Mouse (Mus musculus) left cerebral cortex, adult 11 months (tissue): ENCODE results near the gene Ranbp10.

Experiments
- DNase-seq: peaks from one replicate; pipeline ENCODE4 v3.0.0; 2022; ENCODE audit warnings: low spot score

Ranbp10 gene

GRCm38 (mm10) chr8:105788241-105788640, 38.9 kb downstream of the Ranbp10 start:
- DNase-seq: no peak

DNA sequence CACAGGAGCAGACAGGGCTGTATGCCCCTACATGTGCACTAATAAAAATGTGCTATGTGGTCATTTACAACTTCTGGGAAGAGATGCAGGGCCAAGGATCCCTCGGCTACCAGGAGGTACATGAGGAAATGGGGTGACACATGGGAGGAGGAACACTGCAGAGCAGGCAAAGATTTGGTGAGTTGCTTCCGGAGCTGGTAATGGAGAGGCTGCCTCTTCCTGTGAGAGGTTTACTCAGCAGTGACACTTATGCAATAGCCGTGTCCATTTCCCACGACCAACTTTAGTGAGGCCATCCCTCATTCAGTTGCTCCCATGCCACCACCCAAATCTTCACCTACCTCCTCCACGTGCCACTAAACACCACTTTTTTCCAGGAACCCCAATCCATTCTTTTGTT, 46.9 kb downstream of the Ranbp10 start:
- no peak for DNase-seq

DNA sequence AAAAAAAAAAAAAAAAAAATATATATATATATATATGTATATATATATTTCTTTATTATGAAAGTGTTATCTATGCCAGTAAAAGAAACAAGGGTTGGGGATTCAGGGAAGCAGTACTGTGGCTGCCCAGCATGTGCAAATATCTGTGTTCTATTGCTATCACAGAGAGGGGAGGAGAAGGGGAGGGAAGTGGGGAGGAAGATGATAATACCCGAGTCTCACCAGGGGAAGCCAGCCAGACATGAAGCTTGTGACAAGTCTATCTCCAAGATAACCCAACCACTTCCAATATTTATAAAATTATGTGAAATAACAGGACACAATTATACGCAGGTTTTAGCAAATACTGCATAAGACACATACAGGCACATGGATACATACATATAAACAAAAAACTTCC, 49.3 kb downstream of the Ranbp10 start:
- no peak for DNase-seq

DNA sequence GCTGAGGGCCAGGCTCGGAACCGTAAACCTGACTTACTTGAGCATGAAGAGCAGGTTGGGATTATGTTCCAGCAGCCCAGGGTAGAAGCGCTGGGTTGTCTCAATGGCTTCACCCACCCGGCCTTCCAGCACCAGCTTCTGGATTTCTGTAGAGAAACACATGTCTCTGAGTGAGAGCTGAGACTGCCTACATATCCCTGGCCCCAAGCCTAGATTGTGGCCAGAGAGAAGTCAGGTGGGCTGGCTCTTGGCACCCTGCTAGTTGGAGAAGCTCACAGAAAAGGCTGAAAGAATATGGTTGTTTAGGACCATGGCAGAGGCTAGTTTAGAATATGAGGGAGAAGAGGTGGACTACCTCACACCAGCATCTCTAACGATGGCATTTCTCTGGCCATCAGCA, 52.7 kb downstream of the Ranbp10 start:
- peak; percentile 26 for DNase-seq

DNA sequence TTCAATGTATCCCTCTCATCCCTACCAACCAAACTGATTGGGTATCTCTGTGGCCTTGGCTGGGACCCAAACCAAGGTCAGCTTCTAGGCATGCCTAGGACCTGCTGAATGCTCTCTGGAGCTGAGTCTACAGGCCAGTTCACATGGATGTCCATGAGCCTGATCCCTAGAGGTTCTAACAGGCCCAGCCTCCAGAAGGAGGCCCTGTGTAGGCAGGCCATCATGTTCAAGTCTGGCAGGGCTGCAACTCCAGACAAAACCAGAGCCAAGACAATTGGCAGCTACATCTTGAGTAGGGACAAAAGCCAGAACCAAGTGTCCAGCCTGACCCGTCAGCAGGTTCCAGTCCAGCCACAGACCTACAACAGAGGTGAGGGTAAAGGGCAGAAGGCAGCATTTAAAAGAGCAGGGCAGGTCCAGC, 53.7 kb downstream of the Ranbp10 start:
- no peak for DNase-seq

DNA sequence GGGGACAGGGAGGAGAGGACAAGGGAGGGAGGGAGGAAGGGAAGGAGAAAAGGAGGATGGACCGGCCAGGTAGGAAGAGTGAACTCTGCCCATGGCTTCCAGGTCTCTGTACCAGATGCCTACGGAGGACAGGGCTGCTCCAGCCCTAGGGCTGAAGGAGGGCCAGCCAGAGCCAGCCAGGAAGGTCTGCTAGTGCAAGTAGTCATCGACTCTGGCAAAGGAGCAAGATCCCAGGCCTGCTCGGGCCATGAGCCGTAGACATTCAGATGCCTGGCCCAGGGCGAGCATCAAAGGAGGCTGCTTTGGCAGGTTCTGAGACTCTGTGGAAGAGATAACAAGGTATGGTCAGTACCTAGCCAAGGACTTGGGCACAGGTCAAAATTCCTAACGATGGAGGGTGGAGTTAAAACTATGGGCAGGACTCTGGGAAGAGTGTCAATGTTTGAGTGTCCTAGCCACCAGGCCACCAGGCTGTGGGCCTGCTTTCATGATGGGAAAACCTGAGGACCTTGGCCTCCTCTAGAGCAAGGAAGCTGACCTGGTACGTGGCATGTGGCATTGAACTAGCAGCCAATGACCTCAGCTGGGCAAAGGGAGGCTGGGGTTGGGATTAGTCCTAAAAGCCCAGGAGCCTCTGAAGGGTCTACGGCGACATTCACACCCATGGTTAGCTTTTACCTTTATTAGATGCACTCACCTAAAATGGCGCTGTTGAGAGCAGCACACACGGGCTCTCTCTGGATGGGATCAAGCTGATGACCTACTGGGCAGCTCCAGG, 55.6 kb downstream of the Ranbp10 start:
- no peak for DNase-seq

- no peak for DNase-seq
These were observed 56.5 kb downstream of the Ranbp10 start for GRCm38 (mm10) chr8:105770609-105771008.

DNA sequence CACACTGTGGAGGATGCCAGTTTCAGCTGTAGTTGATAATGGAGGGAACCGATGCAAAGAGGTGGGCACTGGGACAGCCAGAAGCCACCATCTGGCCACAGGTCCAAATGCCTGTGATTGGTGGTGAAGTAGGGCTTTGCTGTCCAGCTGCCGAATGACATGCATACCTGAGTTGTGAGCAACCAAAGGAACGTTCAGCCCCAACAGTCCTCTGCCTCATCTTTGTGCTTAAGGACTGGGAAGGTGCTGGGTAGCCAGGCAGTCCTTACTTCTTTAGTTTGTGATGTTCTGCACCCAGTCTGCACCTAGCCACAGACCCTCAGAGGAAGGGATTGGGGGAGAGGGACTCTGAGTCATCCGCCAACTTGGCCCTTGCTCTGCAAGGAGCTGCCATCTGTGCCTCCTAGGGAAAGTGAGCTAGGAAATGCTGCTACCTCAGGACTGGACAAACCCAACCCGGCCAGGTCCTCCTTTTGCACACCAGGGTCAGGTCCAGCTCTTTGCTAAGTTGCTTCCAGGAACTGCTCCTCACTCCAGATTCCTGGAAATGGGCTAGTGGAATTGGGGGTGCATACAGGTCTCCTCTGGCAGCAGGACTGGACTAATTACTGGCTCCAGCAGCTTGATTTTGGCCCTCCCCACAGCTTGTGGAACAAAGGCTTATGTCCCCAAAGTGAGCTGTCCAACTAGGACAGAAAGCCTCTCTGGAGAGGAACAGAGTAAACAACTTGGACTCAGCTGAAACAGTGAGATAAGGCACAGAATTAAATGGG, 58.5 kb downstream of the Ranbp10 start:
- DNase-seq: no peak

GRCm38 (mm10) chr8:105758277-105759108, 68.7 kb downstream of the Ranbp10 start, which contains the start of gene Gfod2:
Gene Gfod2, minus strand, starts transcription at chr8:105758664.
- DNase-seq: peak; percentile 93

- DNase-seq: no peak
These were observed 69.3 kb downstream of the Ranbp10 start for GRCm38 (mm10) chr8:105757796-105758276.

DNA sequence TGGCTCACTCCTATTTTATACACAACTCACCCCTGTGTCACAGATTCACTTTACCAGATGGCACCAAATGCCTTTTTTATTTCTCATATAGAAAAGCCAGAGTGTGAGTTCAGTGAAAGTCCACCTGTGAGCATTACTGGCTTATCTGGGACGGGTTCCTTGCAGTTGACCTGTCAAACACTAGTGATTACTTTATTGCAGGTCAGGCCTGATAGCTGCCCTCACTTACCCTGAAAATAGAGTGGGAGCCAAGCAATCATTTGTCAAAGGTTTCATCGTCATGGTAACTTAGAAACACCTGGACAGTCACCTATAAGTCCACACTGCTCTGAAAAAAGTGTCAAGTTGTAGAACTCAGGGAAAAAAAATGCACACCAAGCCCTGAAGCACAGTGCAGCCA, 72.5 kb downstream of the Ranbp10 start:
- DNase-seq: no peak

GRCm38 (mm10) chr8:105753916-105754315, 73.2 kb downstream of the Ranbp10 start:
- DNase-seq: no peak

- no peak for DNase-seq
These were observed 76.5 kb downstream of the Ranbp10 start for GRCm38 (mm10) chr8:105750606-105751005.

DNA sequence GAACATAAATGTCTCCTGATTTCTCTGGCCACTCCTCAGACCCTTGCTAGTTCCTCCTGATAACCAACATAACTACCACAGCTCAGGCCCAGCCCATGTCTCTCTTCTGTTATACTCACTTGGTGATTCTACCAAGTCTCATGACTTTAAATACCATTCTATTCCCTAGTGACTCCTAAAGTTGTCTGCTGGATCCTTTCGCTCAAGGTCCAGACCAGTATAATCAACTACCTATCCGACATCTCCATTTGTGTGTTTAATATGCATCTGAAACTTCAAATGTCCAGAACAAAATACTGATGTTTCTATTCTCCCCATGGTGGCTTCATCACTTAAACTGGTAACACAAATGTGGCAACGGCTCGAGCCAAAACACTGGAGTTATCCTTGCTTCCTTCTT, 83.8 kb downstream of the Ranbp10 start:
- no peak for DNase-seq

DNA sequence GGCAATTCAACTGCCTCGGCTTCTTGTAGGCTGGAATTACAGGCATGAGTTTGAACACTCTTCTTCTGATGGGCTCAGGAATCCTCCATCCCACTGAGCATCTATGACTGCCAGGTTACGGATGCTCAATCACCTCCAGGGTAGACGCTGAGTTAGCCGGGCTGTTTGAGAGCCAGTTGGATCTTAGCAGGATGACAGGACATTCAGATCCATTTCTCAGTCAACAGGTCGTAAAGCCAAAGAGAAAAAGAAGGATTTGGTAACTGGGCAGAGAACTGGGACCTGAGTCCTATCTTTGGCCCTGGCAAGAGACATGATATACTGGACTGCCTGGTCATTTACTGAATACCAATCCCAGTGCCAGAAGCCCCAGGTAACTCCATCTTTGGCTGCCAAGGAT, 87.9 kb downstream of the Ranbp10 start:
- DNase-seq: no peak

DNA sequence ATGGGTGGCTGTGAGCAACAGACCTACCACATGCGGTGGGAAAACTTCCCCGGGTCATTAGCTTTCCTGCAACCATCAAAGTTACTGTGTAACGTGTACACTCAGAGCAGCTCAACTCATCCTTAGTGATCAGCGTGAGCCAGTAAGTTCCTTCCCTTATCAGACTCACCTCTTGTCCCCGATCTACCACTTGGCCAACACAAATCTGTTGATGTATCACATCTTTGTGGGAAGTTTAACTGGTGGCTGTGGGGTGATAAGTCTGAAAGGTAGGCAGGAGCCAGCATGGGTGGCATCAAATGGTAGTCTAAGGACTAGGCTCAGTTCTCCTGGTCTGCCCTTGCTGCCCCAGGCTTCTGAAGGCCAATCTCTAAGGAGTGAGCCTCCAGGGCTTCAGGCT, 95.0 kb downstream of the Ranbp10 start:
- DNase-seq: no peak

GRCm38 (mm10) chr8:105727397-105728124, 99.6 kb downstream of the Ranbp10 start:
- DNase-seq: no peak

DNA sequence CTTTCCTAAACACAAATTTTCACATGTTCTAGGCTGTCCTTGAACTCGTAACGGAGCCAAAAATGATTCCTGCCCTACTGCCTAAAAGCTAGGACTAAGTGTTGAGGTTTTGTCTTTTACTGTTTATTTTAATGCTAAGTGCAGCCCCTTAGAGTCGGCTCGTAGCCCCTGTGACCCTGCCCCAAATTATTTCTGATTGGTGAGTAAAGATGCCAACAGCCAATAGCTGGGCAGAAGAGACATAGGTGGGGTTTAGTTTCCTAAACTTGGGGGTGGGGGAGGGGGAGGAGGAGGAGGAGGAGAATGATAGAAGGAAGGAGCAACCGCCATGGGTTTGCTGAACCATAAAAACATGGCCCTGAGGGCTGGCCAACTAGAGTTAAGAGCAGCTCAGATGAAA, 101.4 kb downstream of the Ranbp10 start:
- DNase-seq: no peak

DNA sequence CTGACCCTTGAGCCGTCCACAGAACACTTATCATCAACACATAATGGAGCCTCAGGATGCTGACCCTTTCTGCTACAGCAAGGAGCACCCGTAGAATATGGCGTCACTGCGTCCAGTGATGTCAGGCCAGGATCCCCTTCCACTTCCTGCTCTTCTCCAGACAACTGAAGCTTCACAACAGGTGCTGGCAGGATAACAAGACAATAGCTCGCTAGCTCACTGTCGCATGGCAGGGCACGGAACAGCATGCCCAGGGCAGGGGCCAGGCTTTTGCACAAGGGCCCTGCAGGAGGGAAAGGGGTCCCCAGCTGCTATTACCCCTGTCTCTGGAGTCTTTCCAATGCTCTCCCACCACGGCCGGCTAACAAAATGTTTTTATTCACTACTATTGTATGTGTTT, 104.3 kb downstream of the Ranbp10 start:
- DNase-seq: no peak

- DNase-seq: no peak
These were observed 107.5 kb downstream of the Ranbp10 start for GRCm38 (mm10) chr8:105719637-105720036.
